Mouse (Mus musculus): Measurements from ENCODE around the gene Wfdc2. TPM values are rescaled to one million over a fixed set of nuclear protein-coding genes. Genes with fewer than 3 reads are reported as not detected.

The Wfdc2 gene
- polyA plus RNA-seq (2015; fragmentation: Nextera tagmentation; extraction: Ambion mirVana): 1.4 and 3.0 TPM in 2 replicates

GRCm38 (mm10) chr2:164562391-164563188 is at the start of gene Wfdc2:
TSS of gene Wfdc2 (plus strand) at chr2:164562413.
- Histone ChIP-seq H3K27ac (ENCODE audit: low read length) (no peak within 1 kb of the TSS), H3K9me3 (ENCODE audit: control insufficient read depth, low read length) (no peaks in the 10 kb centered on the region), H3K4me1 (replicated peaks; ENCODE audit: control insufficient read depth, insufficient read depth, low read length) (peaks cover 13% of the 10 kb centered on the region), H3K4me3 (replicated peaks; ENCODE audit: low read length) (peak within 1 kb of the TSS; percentile 47), H3K27me3 (replicated peaks; ENCODE audit: control insufficient read depth, insufficient read depth, low read length) (0 out of 2 replicates have a peak, but pooled peaks cover 4% of the 10 kb centered on the region), H3K36me3 (ENCODE audit: control insufficient read depth, insufficient read depth) (no peaks in the 10 kb centered on the region), H3K9ac (replicated peaks; ENCODE audit: low read depth, low read length) (peak within 1 kb of the TSS; percentile 64), H3K4me2 (ENCODE audit: low read length) (peak within 1 kb of the TSS; percentile 89)
- no peak for ATAC-seq
- WGBS: 2% methylated on average over 24 of the region's 24 CpGs

- WGBS: 80% methylated on average over 8 of the region's 8 CpGs
- ATAC-seq: no peak
Observed at GRCm38 (mm10) chr2:164513389-164513788, 48.8 kb upstream of the Wfdc2 start.

DNA sequence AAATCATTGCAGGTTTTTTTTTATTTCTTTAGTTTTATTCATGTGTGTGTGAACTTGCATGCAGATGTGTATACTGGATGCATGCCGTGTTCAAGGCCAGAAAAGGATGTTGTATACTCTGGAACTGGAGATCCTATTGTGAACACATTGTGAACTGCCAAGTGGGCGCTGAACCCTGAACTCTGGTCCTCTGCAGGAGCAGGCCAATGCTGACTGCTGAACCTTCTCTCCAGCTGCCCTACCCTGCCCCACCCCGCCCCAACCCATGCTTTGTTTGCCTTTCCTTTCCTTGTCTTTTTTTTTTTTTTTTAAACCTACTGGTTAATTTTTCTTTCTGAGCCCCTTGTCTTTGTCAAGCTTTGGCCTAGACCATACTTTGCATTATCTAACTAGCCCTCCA is 47.3 kb upstream of the Wfdc2 start:
- ATAC-seq: no peak

More at GRCm38 (mm10) chr2:164513389-164513788, 48.8 kb upstream of the Wfdc2 start:
- Histone ChIP-seq H3K4me1 (replicated peaks; ENCODE audit: control insufficient read depth, insufficient read depth, low read length) (no peaks in the 10 kb centered on the region; the same call in 1 of the 2 replicates), H3K27ac (ENCODE audit: low read length) (no peak overlapping the region), H3K27me3 (replicated peaks; ENCODE audit: control insufficient read depth, insufficient read depth, low read length) (no peaks in the 10 kb centered on the region), H3K4me3 (replicated peaks; ENCODE audit: low read length) (no peak overlapping the region), H3K9me3 (ENCODE audit: control insufficient read depth, low read length) (no peaks in the 10 kb centered on the region), H3K4me2 (ENCODE audit: low read length) (no peak overlapping the region), H3K9ac (replicated peaks; ENCODE audit: low read depth, low read length) (no peak overlapping the region), H3K36me3 (ENCODE audit: control insufficient read depth, insufficient read depth) (no peaks in the 10 kb centered on the region)

DNA sequence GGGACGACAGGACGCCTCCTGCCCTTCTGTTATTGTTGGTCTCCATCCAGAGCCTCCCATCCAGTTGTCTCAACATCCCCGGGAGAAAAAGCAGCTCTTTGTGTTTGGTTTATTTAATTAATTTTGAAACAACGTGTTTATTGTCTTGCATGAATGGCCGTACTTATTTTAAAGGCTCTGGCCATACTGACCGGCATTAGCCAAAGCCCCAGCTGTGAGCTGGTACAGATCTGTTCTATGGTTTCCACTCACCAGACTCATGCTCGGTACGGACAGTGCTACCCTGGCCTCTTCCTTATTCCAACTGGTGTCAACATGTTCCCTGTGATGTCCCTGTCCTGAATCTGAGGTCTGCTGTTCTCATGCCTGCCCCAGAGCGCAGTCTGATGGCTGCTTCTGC is 46.3 kb upstream of the Wfdc2 start:
- H3K27ac ChIP-seq (ENCODE audit: low read length): no peak overlapping the region
- H3K9ac ChIP-seq (replicated peaks; ENCODE audit: low read depth, low read length): no peak overlapping the region
- H3K9me3 ChIP-seq (ENCODE audit: control insufficient read depth, low read length): no peaks in the 10 kb centered on the region
- WGBS: 75% methylated on average over 9 of the region's 9 CpGs
- no peak overlapping the region for H3K4me2 ChIP-seq (ENCODE audit: low read length)
- H3K36me3 ChIP-seq (ENCODE audit: control insufficient read depth, insufficient read depth): no peaks in the 10 kb centered on the region
- no peak for ATAC-seq
- H3K4me1 ChIP-seq (replicated peaks; ENCODE audit: control insufficient read depth, insufficient read depth, low read length): no peaks in the 10 kb centered on the region; the same call in 1 of the 2 replicates
- H3K4me3 ChIP-seq (replicated peaks; ENCODE audit: low read length): no peak overlapping the region
- H3K27me3 ChIP-seq (replicated peaks; ENCODE audit: control insufficient read depth, insufficient read depth, low read length): no peaks in the 10 kb centered on the region

More for the DNA sequence above, 47.3 kb upstream of the Wfdc2 start:
- no peak overlapping the region for H3K9ac ChIP-seq (replicated peaks; ENCODE audit: low read depth, low read length)
- H3K27me3 ChIP-seq (replicated peaks; ENCODE audit: control insufficient read depth, insufficient read depth, low read length): no peaks in the 10 kb centered on the region
- H3K4me2 ChIP-seq (ENCODE audit: low read length): no peak overlapping the region
- H3K36me3 ChIP-seq (ENCODE audit: control insufficient read depth, insufficient read depth): no peaks in the 10 kb centered on the region
- WGBS: 83% methylated on average over 3 of the region's 3 CpGs
- H3K27ac ChIP-seq (ENCODE audit: low read length): no peak overlapping the region
- H3K4me3 ChIP-seq (replicated peaks; ENCODE audit: low read length): no peak overlapping the region
- H3K4me1 ChIP-seq (replicated peaks; ENCODE audit: control insufficient read depth, insufficient read depth, low read length): no peaks in the 10 kb centered on the region; the same call in 1 of the 2 replicates
- H3K9me3 ChIP-seq (ENCODE audit: control insufficient read depth, low read length): no peaks in the 10 kb centered on the region

DNA sequence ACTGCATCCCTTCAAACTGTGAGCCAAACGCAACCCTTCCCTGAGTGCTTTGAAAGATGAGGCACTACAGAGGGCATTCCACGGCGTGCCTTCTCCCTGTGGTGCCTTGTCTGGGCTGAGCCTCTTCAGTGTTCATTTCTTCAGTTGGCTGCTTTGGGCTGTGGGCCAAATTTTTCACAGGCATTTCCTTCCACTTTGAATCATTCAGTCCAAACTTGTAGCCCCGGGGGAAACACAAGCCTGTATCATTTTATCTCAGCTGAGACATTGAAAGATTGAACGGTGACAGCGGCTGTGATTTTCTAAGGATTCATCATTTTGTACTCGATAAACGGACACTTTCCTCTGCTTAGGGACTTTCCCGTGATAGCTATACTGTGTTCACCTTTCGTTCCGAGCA is 45.6 kb upstream of the Wfdc2 start:
- Histone ChIP-seq H3K4me3 (replicated peaks; ENCODE audit: low read length) (no peak overlapping the region), H3K9ac (replicated peaks; ENCODE audit: low read depth, low read length) (no peak overlapping the region), H3K4me1 (replicated peaks; ENCODE audit: control insufficient read depth, insufficient read depth, low read length) (no peaks in the 10 kb centered on the region; the same call in 1 of the 2 replicates), H3K27me3 (replicated peaks; ENCODE audit: control insufficient read depth, insufficient read depth, low read length) (no peaks in the 10 kb centered on the region), H3K4me2 (ENCODE audit: low read length) (no peak overlapping the region), H3K9me3 (ENCODE audit: control insufficient read depth, low read length) (no peaks in the 10 kb centered on the region), H3K36me3 (ENCODE audit: control insufficient read depth, insufficient read depth) (no peaks in the 10 kb centered on the region), H3K27ac (ENCODE audit: low read length) (no peak overlapping the region)
- ATAC-seq: no peak
- 86% methylated on average over 11 of the region's 11 CpGs for WGBS

GRCm38 (mm10) chr2:164517485-164518221 is 44.6 kb upstream of the Wfdc2 start:
- H3K4me3 ChIP-seq (replicated peaks; ENCODE audit: low read length): no peak overlapping the region
- no peaks in the 10 kb centered on the region for H3K9me3 ChIP-seq (ENCODE audit: control insufficient read depth, low read length)
- H3K27me3 ChIP-seq (replicated peaks; ENCODE audit: control insufficient read depth, insufficient read depth, low read length): no peaks in the 10 kb centered on the region
- H3K36me3 ChIP-seq (ENCODE audit: control insufficient read depth, insufficient read depth): no peaks in the 10 kb centered on the region
- no peak overlapping the region for H3K9ac ChIP-seq (replicated peaks; ENCODE audit: low read depth, low read length)
- H3K4me1 ChIP-seq (replicated peaks; ENCODE audit: control insufficient read depth, insufficient read depth, low read length): no peaks in the 10 kb centered on the region; the same call in 1 of the 2 replicates
- H3K4me2 ChIP-seq (ENCODE audit: low read length): no peak overlapping the region
- WGBS: 33% methylated on average over 10 of the region's 10 CpGs
- no peak for ATAC-seq
- no peak overlapping the region for H3K27ac ChIP-seq (ENCODE audit: low read length)

DNA sequence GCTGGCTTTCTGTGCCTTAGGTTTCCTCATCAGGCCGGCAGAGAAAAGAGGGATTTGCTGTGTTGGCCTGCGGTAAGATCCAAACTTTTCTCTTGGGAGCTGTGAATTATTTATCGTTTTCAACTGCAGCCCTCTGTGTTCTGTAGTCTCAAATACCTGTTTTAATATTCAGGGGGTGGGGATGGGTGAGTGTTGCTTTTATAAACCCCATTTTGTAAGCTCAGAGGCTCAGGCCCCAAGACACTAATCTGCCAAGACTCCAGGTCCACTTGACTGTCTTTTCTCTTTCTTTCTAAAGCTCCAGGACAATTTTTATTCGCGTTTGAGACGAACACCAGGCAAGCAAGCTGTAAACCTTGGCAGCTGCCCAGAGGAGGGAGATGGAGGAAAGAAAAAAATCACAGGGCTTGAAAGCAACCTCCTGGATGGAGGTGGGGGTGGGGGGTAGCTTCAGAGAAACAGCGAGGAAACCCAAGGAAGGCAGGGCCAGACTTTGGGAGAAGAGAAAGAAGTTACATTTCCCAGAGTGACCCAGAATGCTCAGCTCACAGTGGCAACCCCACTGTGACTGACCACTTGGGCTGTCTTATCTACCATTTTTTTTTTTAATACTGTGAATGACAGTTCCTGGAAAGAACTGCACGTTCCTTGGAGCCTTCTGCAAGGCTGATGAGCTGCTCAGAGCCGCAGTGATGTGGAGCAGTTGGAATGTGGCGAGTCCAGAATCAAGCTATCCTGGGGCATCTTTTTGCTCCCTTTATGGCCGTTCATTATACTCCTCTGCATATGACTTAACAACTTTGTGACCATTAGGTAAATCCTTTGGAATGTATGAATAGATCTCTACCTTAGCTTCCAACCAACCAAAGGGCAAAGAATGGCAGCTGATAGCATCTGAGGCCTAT is 43.7 kb upstream of the Wfdc2 start:
- Histone ChIP-seq H3K9ac (replicated peaks; ENCODE audit: low read depth, low read length) (no peak overlapping the region), H3K9me3 (ENCODE audit: control insufficient read depth, low read length) (no peaks in the 10 kb centered on the region), H3K36me3 (ENCODE audit: control insufficient read depth, insufficient read depth) (no peaks in the 10 kb centered on the region), H3K4me2 (ENCODE audit: low read length) (no peak overlapping the region), H3K27me3 (replicated peaks; ENCODE audit: control insufficient read depth, insufficient read depth, low read length) (no peaks in the 10 kb centered on the region), H3K4me3 (replicated peaks; ENCODE audit: low read length) (no peak overlapping the region), H3K27ac (ENCODE audit: low read length) (no peak overlapping the region), H3K4me1 (replicated peaks; ENCODE audit: control insufficient read depth, insufficient read depth, low read length) (no peaks in the 10 kb centered on the region; the same call in 1 of the 2 replicates)
- ATAC-seq: no peak
- 39% methylated on average over 11 of the region's 11 CpGs for WGBS

DNA sequence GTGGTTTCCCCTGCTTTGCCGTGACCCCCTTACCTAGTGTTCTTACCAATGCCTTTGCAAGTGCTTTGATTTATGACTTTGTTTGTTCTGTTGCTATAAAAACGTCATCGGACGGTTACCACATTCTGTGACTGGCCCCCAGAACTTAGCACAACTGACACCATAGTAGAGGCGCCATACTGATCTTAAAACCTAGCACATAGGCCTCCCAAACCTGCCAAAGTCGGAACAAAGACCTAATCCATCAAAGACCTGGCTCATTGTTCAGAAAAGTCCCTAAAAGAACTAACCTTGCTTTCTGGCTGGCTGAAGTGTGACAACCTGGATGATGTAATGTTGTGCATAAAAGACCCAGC is 43.1 kb upstream of the Wfdc2 start:
- WGBS: 51% methylated on average over 6 of the region's 6 CpGs
- Histone ChIP-seq H3K27ac (ENCODE audit: low read length) (no peak overlapping the region), H3K4me3 (replicated peaks; ENCODE audit: low read length) (no peak overlapping the region), H3K36me3 (ENCODE audit: control insufficient read depth, insufficient read depth) (no peaks in the 10 kb centered on the region), H3K27me3 (replicated peaks; ENCODE audit: control insufficient read depth, insufficient read depth, low read length) (no peaks in the 10 kb centered on the region), H3K9ac (replicated peaks; ENCODE audit: low read depth, low read length) (no peak overlapping the region), H3K4me1 (replicated peaks; ENCODE audit: control insufficient read depth, insufficient read depth, low read length) (no peaks in the 10 kb centered on the region; the same call in 1 of the 2 replicates), H3K4me2 (ENCODE audit: low read length) (no peak overlapping the region), H3K9me3 (ENCODE audit: control insufficient read depth, low read length) (no peaks in the 10 kb centered on the region)
- ATAC-seq: no peak

All from forebrain, embryonic 16.5 days (tissue).